Mouse (Mus musculus) limb, embryonic 13.5 days (tissue): ENCODE measurements at regions not wholly inside any gene's neighbourhood (a gene's known extent, or its start where the extent isn't known, plus 50 kb on each side); places are given as distances from the start of the nearest gene placed in this dataset.

Experiments used
- ATAC-seq: fragments of 200-750 bp; cut with Nextera tagmentation; 2 replicates; pipeline ENCODE4 v1.8.0; 2017; ENCODE audit warnings: low read depth, moderate number of reproducible peaks, moderate TSS enrichment; ENCODE audit not compliant: low FRiP score
- H3K27ac ChIP-seq: fragments of 300-500 bp; sonication (generic); 2 replicates; pipeline ENCODE4 v1.5.1; 2015; ENCODE audit warnings: inconsistent platforms, mild to moderate bottlenecking, moderate library complexity
- H3K27me3 ChIP-seq: fragments of 300-500 bp; sonication (generic); 2 replicates; pipeline ENCODE4 v1.6.1; 2015; ENCODE audit warnings: mild to moderate bottlenecking, inconsistent platforms
- H3K36me3 ChIP-seq: fragments of 300-500 bp; sonication (generic); 2 replicates; pipeline ENCODE4 v1.6.1; 2015; ENCODE audit warnings: inconsistent platforms, mild to moderate bottlenecking, moderate library complexity
- H3K4me1 ChIP-seq: fragments of 300-500 bp; sonication (generic); 2 replicates; pipeline ENCODE4 v1.6.1; 2015; ENCODE audit warnings: inconsistent platforms
- H3K4me2 ChIP-seq: fragments of 300-500 bp; sonication (generic); replicated peaks from 2 replicates; pipeline ENCODE4 v1.6.1; 2015; ENCODE audit warnings: inconsistent platforms, mild to moderate bottlenecking, moderate library complexity
- H3K4me3 ChIP-seq: fragments of 300-500 bp; sonication (generic); 2 replicates; pipeline ENCODE4 v1.5.1; 2015; ENCODE audit warnings: moderate library complexity, mild to moderate bottlenecking, inconsistent platforms
- H3K9ac ChIP-seq: fragments of 300-500 bp; sonication (generic); 2 replicates; pipeline ENCODE4 v1.6.1; 2015; ENCODE audit warnings: mild to moderate bottlenecking, inconsistent platforms
- H3K9me3 ChIP-seq: fragments of 300-500 bp; sonication (generic); 2 replicates; pipeline ENCODE4 v1.6.1; 2016; ENCODE audit warnings: inconsistent platforms
- WGBS: fragments of 180-500 bp; shearing (Covaris S2); methylation state at CpG from one replicate; pipeline ENCODE4 v1.1.7; 2015; 5-methylcytosine and 5-hydroxymethylcytosine counted together

DNA sequence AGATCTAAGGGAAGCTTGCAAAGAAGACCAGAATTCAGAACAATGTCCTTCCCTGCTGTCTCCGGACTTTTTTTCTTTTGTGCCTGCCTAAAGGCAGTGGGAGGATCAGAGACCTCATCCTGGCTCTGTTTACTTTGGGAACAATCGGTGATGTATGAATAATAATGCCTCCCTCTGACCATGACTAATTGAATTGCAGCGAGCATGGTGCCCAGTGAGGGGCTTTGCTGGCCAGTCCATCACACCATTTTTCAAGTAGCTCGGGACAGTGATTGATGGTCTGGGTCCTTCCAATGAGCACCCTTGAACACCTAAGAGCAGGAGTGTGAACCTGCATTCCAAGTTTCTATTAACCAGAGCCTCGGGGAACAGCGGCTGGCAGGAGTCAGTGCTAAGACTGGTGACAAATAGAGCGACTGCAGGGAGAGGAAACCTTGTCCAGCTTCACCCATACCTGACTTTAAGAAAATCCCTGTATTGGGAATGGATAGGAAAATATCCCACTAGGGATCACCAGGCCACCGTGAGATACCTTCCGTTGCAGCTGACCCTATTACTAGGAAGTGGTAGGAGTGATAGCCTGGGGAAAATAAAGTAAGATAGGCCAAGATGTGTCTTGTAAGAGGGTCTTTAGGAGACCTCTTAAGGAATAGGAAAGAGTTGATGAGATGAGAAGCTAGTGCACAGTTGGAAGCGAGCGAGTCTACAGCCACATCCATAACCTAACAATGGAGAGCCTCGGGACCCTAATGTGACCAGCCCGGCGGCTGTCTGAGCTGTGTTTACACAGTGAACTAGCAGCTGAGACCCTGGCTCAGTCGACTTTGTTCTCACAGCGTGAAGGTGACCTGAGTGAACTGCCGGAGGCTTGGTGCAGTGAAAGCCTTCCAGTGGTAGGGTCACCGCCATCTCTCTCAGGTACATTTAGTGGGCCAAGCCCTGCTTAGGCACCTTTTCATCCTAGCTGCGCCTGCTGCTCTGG is 140.7 kb downstream of the Foxa2 start:
- Histone ChIP-seq H3K9ac (no peak overlapping the region), H3K27ac (no peak overlapping the region), H3K4me1 (no peaks in the 10 kb centered on the region), H3K4me2 (no peak overlapping the region), H3K4me3 (no peak overlapping the region), H3K27me3 (0 out of 2 replicates have a peak, but pooled peaks cover 6% of the 10 kb centered on the region), H3K36me3 (no peaks in the 10 kb centered on the region), H3K9me3 (no peaks in the 10 kb centered on the region)
- no peak for ATAC-seq
- WGBS, result 31% methylated on average over 19 of the region's 19 CpGs

DNA sequence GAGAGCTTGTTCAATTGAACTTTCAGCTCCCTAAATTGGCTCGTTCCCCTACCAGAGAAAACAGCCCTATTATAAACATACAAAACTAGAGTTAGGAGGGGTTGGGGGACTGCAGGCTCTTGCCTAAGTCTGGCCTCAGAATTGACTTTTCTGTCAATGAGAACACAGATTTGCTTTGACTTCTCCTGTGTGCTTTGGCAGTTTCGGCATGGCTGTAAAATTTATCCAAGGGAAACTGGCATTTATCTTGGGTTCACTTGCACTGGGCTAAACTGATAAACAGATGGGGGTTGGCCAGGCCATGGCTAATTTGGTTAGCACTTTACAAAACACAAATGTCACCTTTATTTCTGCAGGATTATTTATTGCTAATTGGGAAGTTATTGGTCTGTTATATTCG is 141.7 kb downstream of the Foxa2 start:
- 22% methylated on average over 3 of the region's 3 CpGs for WGBS
- no peak overlapping the region for H3K4me2 ChIP-seq
- 0 out of 2 replicates have a peak, but pooled peaks cover 6% of the 10 kb centered on the region for H3K27me3 ChIP-seq
- no peaks in the 10 kb centered on the region for H3K36me3 ChIP-seq
- no peak overlapping the region for H3K9ac ChIP-seq
- no peak overlapping the region for H3K27ac ChIP-seq
- H3K4me3 ChIP-seq, result no peak overlapping the region
- ATAC-seq, result no peak
- H3K9me3 ChIP-seq, result no peaks in the 10 kb centered on the region
- no peaks in the 10 kb centered on the region for H3K4me1 ChIP-seq

DNA sequence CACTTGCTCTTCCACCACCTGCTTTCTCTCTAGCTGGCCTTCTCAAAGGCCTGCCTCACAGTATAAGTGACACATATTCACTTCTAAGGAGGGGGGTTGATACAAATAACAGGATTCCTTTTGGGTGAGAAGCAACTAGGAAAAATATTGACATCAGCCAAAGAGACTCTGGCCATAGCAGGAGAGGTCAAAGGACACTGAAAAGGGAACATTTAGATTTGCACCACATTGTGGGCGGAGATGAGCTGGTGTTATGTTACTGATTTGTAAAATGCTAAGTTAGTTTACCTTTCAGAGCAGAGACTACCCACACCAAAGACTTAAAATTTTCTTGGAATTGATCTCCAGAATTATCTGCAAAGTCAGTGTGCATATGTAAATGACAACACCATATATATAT is 147.5 kb downstream of the Foxa2 start:
- Histone ChIP-seq H3K4me2 (no peak overlapping the region), H3K4me3 (no peak overlapping the region), H3K4me1 (no peaks in the 10 kb centered on the region), H3K27me3 (no peaks in the 10 kb centered on the region), H3K36me3 (no peaks in the 10 kb centered on the region), H3K9me3 (no peaks in the 10 kb centered on the region), H3K27ac (no peak overlapping the region), H3K9ac (no peak overlapping the region)
- ATAC-seq, result no peak
- WGBS, result 90% methylated on average over 1 of the region's 1 CpGs

DNA sequence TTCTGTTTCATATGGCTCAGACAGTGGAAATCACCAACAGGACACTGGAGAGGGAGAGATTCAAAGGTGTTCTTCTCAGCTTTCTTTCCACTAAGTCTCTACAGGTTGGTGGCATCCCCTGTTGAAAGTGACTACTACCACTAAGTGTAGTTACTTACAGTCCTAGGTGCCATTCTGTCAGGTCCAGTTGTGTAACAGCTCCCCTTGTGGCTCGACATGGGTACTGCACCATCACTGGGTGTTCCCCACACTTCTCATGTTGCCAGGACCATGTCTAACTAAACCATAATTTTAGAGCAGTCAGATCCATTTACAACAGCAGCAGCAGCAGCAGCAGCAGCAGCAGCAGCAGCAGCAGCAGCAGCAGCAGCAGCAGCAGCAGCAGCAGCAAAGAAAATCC is 151.1 kb downstream of the Foxa2 start:
- Histone ChIP-seq H3K4me2 (no peak overlapping the region), H3K27me3 (no peaks in the 10 kb centered on the region), H3K4me3 (no peak overlapping the region), H3K4me1 (no peaks in the 10 kb centered on the region), H3K9me3 (no peaks in the 10 kb centered on the region), H3K9ac (no peak overlapping the region), H3K36me3 (no peaks in the 10 kb centered on the region), H3K27ac (no peak overlapping the region)
- 0% methylated on average over 1 of the region's 1 CpGs for WGBS
- no peak for ATAC-seq

DNA sequence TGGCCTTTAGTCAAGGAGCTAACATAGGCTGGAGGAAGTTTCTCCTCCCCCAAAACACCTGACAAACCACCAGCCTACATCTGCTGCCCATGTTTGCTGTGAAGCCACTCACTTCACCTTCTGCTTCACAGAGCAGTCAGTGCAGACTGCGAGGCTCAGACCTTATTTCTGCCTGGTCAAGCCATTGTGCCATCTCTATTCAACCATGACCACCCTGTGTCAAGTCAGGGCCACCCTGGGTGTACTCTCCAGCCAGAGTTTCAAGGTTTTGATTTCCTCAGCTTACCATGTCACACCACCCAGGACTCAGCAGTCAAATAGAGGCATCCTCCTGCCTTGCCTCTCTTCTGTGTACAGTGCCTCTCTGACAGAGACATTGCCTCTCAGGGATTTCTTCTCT is 152.6 kb downstream of the Foxa2 start:
- Histone ChIP-seq H3K4me1 (no peaks in the 10 kb centered on the region), H3K9me3 (no peaks in the 10 kb centered on the region), H3K36me3 (no peaks in the 10 kb centered on the region), H3K4me3 (no peak overlapping the region), H3K27ac (no peak overlapping the region), H3K9ac (no peak overlapping the region), H3K4me2 (no peak overlapping the region), H3K27me3 (no peaks in the 10 kb centered on the region)
- no peak for ATAC-seq
- WGBS, result 76% methylated on average over 1 of the region's 1 CpGs

DNA sequence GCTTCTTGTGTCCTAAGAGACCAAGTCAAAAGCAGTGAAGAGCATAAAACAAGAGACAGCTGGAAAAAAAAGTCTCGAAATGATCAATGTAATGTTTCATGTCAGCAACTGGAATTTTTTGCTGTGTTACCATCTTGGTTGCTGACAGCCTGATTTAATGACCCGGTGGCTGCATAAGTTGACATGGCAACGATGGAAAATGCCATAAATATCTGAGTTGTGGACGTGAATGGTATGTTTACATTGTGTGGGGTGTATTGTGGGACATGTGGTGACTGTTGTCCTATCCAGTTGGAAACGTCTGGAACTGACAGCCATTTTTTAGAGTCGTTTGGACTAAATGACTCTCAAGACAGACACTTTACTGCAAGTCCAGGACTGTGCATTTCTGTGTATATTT is 160.6 kb downstream of the Foxa2 start:
- ATAC-seq, result no peak
- Histone ChIP-seq H3K36me3 (no peaks in the 10 kb centered on the region), H3K27me3 (no peaks in the 10 kb centered on the region; the same call in 1 of the 2 replicates), H3K4me1 (no peaks in the 10 kb centered on the region), H3K4me3 (no peak overlapping the region), H3K9me3 (no peaks in the 10 kb centered on the region), H3K4me2 (no peak overlapping the region), H3K9ac (no peak overlapping the region), H3K27ac (no peak overlapping the region)
- 38% methylated on average over 6 of the region's 6 CpGs for WGBS

DNA sequence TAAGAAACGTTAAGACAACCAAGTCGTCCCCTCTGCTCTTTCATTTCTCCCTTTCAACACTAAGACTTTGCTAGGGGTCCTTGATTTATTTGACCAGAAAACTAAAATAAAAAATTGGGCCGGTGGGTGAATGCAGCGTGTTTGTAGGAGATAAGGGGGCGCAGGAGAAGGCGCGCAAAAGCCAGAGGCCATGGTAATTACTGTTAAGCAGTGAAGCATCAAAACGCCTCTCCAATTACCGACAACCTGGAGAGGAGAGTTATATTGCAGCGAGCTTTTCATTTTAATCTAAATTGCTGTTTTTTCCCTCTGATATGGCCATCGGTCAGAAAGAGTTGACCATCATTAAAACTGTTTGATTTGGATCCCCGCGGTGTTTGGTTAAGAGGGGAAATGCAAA is 168.9 kb downstream of the Foxa2 start:
- Histone ChIP-seq H3K9ac (no peak overlapping the region), H3K36me3 (no peaks in the 10 kb centered on the region), H3K9me3 (no peaks in the 10 kb centered on the region), H3K27me3 (peaks cover 35% of the 10 kb centered on the region), H3K4me1 (peaks cover 14% of the 10 kb centered on the region), H3K27ac (no peak overlapping the region), H3K4me2 (peak overlapping the region; percentile 60; the same call in 1 of the 2 replicates), H3K4me3 (no peak overlapping the region)
- WGBS, result 17% methylated on average over 13 of the region's 13 CpGs
- no peak for ATAC-seq

DNA sequence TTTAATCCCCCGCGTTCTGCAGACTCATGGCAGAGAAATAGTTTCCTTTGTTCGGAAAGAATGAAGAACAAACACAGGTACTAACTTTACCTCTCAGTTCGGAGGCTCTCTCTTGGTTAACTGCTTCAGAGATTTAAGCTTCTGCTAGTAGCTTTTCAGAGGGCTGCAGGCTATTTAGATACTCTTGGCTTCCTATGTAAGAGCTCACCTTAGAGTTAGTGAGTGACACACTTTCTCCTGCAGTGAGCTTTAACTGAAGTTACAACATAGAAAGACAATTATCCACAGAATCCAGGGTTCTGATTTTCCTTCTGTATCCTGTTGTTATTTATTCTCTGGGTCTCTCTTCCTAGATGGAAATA is 169.2 kb downstream of the Foxa2 start:
- peaks cover 14% of the 10 kb centered on the region for H3K4me1 ChIP-seq
- H3K27ac ChIP-seq, result no peak overlapping the region
- no peaks in the 10 kb centered on the region for H3K9me3 ChIP-seq
- peaks cover 35% of the 10 kb centered on the region for H3K27me3 ChIP-seq
- H3K36me3 ChIP-seq, result no peaks in the 10 kb centered on the region
- no peak for ATAC-seq
- H3K4me3 ChIP-seq, result peak overlapping the region; percentile 38
- H3K4me2 ChIP-seq, result peak overlapping the region; percentile 60
- WGBS, result 10% methylated on average over 4 of the region's 4 CpGs
- 0 out of 2 replicates have a peak overlapping the region, but pooled peaks have one; percentile 45 for H3K9ac ChIP-seq

DNA sequence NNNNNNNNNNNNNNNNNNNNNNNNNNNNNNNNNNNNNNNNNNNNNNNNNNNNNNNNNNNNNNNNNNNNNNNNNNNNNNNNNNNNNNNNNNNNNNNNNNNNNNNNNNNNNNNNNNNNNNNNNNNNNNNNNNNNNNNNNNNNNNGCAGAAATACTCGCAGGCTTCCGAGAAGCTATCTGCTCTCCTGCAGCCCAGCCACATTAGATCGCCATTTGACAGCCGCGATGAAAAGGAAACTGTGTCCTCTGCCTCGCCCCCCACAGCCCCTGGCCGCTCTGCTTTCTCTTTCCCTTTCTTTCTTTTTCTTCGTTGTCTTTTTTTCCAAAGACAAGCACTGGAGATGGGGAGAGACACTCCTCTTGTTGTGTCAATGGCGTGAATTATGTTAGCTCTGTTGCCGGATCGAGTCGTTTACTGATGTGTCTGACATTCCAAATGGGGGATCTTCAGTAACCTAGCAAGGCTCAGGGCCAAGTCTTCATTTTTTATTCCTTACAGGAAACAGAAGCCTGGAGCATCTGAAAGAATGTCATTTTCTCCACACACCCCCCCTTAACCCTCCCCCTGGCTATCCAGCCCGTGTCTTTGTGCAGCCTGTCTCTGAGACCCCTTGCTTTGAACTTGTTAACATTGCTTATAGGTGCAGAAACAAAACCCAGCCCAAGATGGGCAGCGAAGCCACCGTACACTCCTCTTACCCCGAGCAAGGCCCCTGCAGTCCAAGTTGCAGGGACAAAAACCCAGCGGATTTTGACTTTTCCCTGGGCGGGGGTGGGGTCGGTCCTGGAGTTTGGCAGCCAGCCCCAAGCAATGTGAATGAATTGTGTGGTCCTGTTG is 169.8 kb downstream of the Foxa2 start:
- 15% methylated on average over 19 of the region's 19 CpGs for WGBS

DNA sequence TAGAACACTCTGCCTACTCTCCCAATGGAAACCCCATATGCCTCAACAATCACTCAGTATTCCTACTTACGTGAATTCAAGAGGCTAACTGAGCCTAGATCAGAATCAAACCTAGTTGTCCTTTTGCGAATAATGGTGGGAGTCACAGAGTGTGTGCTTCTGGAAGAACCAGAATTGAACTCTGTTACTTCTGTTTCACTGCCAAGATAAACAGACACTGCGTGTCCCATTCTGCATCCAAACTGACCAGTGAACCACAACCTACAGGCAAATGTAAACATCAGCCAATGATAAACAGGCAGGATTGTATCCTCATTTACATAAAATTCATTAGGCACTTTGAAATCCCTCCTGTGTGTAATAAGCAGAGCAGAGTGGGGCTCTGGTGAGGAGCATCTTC is 173.8 kb downstream of the Foxa2 start:
- H3K4me1 ChIP-seq, result peaks cover 14% of the 10 kb centered on the region
- no peaks in the 10 kb centered on the region for H3K9me3 ChIP-seq
- H3K27me3 ChIP-seq, result peaks cover 25% of the 10 kb centered on the region
- 85% methylated on average over 3 of the region's 3 CpGs for WGBS
- H3K4me3 ChIP-seq, result no peak overlapping the region
- no peaks in the 10 kb centered on the region for H3K36me3 ChIP-seq
- H3K9ac ChIP-seq, result no peak overlapping the region
- H3K27ac ChIP-seq, result no peak overlapping the region
- no peak for ATAC-seq
- H3K4me2 ChIP-seq, result no peak overlapping the region

More for the DNA sequence above, 169.8 kb downstream of the Foxa2 start:
- Histone ChIP-seq H3K9me3 (no peaks in the 10 kb centered on the region), H3K27ac (no peak overlapping the region), H3K4me1 (peaks cover 14% of the 10 kb centered on the region), H3K27me3 (peaks cover 35% of the 10 kb centered on the region), H3K9ac (peak overlapping the region; percentile 45; the same call in 1 of the 2 replicates), H3K36me3 (no peaks in the 10 kb centered on the region), H3K4me3 (peak overlapping the region; percentile 38), H3K4me2 (peak overlapping the region; percentile 60)
- peak; percentile 51 for ATAC-seq

DNA sequence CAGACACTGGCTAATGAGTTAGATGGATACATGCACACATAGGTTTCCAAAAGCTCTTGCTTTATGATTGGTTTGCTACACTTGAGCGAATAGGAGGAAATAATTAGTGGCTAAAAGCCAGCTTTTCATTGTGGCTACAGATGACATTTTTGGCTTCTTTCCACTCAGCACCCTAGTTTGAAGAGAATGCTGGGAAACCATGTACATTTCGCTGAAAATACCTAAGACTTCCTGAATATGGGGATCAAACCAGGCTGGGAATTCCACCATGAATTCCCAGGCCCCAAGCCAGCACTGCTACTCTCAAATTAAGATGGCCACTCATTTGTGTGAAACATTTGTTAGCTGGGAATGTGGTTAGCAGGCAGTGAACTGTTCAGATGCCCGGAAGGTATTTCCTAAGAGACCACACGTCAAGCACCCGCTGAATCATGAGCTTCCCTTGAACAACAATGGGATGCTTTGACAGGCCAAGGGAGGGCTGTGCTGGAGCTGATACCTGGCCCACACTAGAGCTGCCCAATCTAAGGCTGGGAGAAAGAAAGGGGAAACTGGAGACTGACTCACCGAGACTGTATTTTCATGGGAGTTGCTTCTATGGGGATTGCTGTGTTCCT is 195.5 kb downstream of the Foxa2 start:
- H3K4me3 ChIP-seq, result no peak overlapping the region
- no peaks in the 10 kb centered on the region for H3K36me3 ChIP-seq
- 81% methylated on average over 6 of the region's 6 CpGs for WGBS
- ATAC-seq, result no peak
- no peaks in the 10 kb centered on the region for H3K27me3 ChIP-seq
- H3K27ac ChIP-seq, result no peak overlapping the region
- no peak overlapping the region for H3K9ac ChIP-seq
- no peaks in the 10 kb centered on the region for H3K4me1 ChIP-seq
- H3K9me3 ChIP-seq, result no peaks in the 10 kb centered on the region
- no peak overlapping the region for H3K4me2 ChIP-seq
